Mouse (Mus musculus) hindbrain, embryonic 16.5 days (tissue): Measurements from ENCODE around the gene Brf1. TPM values are rescaled to one million over a fixed set of nuclear protein-coding genes. Genes with fewer than 3 reads are reported as not detected.

Experiments
- ATAC-seq: fragments of 200-750 bp; cut with Nextera tagmentation; 2 replicates; pipeline ENCODE4 v1.8.0; 2017; ENCODE audit warnings: moderate TSS enrichment, moderate library complexity
- H3K27ac ChIP-seq: fragments of 300-500 bp; sonication (generic); 2 replicates; pipeline ENCODE4 v1.5.1; 2014; ENCODE audit warnings: low read depth, mild to moderate bottlenecking, control low read depth, low read length, moderate library complexity
- H3K27me3 ChIP-seq: fragments of 300-500 bp; sonication (generic); replicated peaks from 2 replicates; pipeline ENCODE4 v1.6.1; 2014; ENCODE audit warnings: low read length; ENCODE audit not compliant: control insufficient read depth, insufficient read depth
- H3K36me3 ChIP-seq: fragments of 300-500 bp; sonication (generic); 2 replicates; pipeline ENCODE4 v1.6.1; 2014; ENCODE audit warnings: mild to moderate bottlenecking, low read length, moderate library complexity, mixed read lengths; ENCODE audit not compliant: control insufficient read depth, insufficient read depth
- H3K4me1 ChIP-seq: fragments of 300-500 bp; sonication (generic); 2 replicates; pipeline ENCODE4 v1.6.1; 2014; ENCODE audit warnings: low read depth, low read length; ENCODE audit not compliant: control insufficient read depth, insufficient read depth
- H3K4me2 ChIP-seq: fragments of 300-500 bp; sonication (generic); 2 replicates; pipeline ENCODE4 v1.6.1; 2014; ENCODE audit warnings: mild to moderate bottlenecking, low read length, control low read depth, moderate library complexity
- H3K4me3 ChIP-seq: fragments of 300-500 bp; sonication (generic); 2 replicates; pipeline ENCODE4 v1.5.1; 2014; ENCODE audit warnings: mild to moderate bottlenecking, low read length, control low read depth, moderate library complexity
- H3K9ac ChIP-seq: fragments of 300-500 bp; sonication (generic); 2 replicates; pipeline ENCODE4 v1.6.1; 2014; ENCODE audit warnings: low read depth, mild to moderate bottlenecking, control low read depth, low read length, moderate library complexity
- H3K9me3 ChIP-seq: fragments of 300-500 bp; sonication (generic); 2 replicates; pipeline ENCODE4 v1.6.1; 2014; ENCODE audit warnings: mild to moderate bottlenecking, low read length, moderate library complexity; ENCODE audit not compliant: control insufficient read depth
- WGBS: fragments of 180-500 bp; shearing (Covaris S2); extraction: QIAGEN DNeasy Blood & Tissue Kit; methylation state at CpG from one replicate; pipeline ENCODE4 v1.1.7; 2014; 5-methylcytosine and 5-hydroxymethylcytosine counted together
- polyA plus RNA-seq: library from polyadenylated mRNA; unstranded; fragments of >200 nt; fragmentation: Nextera tagmentation; extraction: Ambion mirVana; gene quantifications from 2 replicates; pipeline ENCODE4 v1.2.1, GENCODE M21; 2015

Gene Brf1
- polyA plus RNA-seq, 1 experiment from 2014 or later, result 40.5 TPM

DNA sequence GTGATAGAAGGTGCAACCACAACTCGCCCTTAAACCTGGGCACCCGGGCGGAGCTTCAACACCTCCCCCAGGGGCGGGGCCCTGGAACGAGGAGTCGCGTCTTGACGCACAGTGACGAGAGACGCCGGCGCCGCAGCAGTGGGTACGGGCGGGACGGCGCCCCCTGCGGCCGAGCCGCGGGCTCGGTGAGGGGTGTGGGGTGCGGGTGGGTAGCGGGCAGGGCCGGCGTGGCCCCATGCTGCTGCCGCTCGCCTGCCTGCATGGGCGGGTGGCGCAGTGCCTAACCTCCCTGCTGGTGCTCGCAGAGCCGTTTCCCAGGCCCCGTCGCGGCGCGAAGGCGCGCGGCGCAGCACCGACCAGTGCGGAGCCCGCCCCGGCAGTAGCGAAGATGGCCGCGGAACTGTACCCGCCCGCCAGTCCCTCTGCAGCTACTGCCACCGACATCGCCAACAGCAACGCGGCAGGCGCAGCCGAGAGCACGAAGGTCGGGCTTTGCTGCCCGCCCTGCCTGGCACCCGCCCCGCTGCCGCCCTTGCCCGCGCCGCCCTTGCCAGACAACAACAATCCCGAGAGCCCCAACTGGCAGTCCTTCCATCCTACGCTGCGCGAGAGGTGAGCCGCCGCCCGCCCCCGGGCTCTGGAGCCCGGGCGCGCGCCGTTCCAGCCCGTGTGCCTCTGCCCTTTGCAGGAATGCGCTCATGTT lies 24.0 kb downstream of the Brf1 start, which contains the start of gene Btbd6:
Btbd6 (plus strand) TSS at position 112 of the 703 bp plus-strand sequence.
- WGBS, result under 1% methylated on average over 71 of the region's 80 CpGs
- Histone ChIP-seq H3K27me3 (no peaks in the 10 kb centered on the region), H3K36me3 (peaks cover 36% of the 10 kb centered on the region), H3K4me2 (peak within 1 kb of the TSS; percentile 89), H3K4me1 (peaks cover 14% of the 10 kb centered on the region), H3K9ac (peak within 1 kb of the TSS; percentile 91), H3K27ac (peak within 1 kb of the TSS; percentile 98), H3K4me3 (peak within 1 kb of the TSS; percentile 73), H3K9me3 (no peaks in the 10 kb centered on the region)
- peak; percentile 96 for ATAC-seq

DNA sequence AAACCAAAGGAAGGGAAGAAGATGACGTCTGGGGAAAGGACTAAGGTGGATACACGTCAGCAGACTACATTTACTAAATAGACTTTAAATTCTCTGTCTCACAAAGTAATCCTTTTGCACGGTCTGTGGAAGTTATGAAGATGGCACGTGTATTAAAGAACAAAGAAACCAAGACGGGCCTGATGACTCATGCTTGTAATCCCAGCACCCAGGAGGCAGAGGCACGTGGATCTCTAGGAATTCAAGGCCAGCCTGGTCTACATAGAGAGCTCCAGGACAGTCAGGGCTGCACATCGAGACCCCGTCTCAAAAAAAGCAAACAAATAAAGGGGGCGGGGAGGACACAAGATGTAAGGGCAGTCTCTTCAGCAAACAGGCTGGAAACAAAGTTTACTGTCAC lies 25.8 kb downstream of the Brf1 start:
- no peak overlapping the region for H3K4me3 ChIP-seq
- H3K4me1 ChIP-seq, result peaks cover 14% of the 10 kb centered on the region
- ATAC-seq, result no peak
- H3K9me3 ChIP-seq, result no peaks in the 10 kb centered on the region
- no peak overlapping the region for H3K9ac ChIP-seq
- H3K27ac ChIP-seq, result no peak overlapping the region
- no peaks in the 10 kb centered on the region for H3K27me3 ChIP-seq
- no peak overlapping the region for H3K4me2 ChIP-seq
- peaks cover 34% of the 10 kb centered on the region for H3K36me3 ChIP-seq
- 87% methylated on average over 9 of the region's 9 CpGs for WGBS

DNA sequence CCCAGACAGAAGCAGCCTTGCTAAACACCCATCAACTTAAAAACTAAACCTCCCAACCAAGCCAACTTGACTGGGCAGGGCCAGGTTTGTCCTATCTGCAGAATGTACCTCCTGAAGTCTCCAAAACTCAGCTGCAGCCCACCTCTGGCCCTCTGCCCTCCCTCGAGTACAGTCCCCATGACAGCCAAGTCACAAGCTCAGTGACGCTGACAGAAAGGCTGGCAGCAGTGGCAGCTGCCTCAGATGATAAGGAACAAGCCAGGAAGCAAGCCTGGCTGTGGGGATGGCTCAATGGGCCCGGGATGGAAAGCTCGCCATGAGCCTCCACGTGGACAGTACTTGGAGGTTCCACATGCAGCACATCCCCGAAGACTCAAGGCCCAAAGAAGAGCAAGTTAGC lies 30.9 kb downstream of the Brf1 start:
- H3K9ac ChIP-seq, result no peak overlapping the region
- no peaks in the 10 kb centered on the region for H3K27me3 ChIP-seq
- ATAC-seq, result no peak
- no peaks in the 10 kb centered on the region for H3K9me3 ChIP-seq
- no peak overlapping the region for H3K4me3 ChIP-seq
- H3K27ac ChIP-seq, result no peak overlapping the region
- WGBS, result 88% methylated on average over 6 of the region's 6 CpGs
- no peaks in the 10 kb centered on the region for H3K4me1 ChIP-seq
- no peak overlapping the region for H3K4me2 ChIP-seq
- H3K36me3 ChIP-seq, result peaks cover 60% of the 10 kb centered on the region

DNA sequence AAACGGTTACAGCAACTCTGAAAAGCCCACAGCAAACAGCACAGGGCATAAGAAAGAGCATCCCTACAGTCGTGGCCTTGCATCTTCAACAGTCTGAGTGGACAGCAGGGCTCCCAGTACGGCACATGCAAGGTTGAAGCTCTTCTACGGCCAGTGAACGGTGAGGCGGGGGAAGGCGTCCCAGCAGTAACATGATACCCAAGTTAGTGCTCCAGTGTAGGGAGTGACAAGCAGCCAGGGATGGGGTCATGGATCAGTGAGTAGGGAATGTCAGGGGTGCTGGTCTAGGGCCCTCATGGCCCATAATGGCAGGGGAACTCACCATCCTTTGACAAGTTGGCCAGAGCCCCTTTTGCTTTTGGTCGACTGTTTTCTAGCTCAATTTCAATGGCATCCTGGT lies 31.6 kb downstream of the Brf1 start:
- Histone ChIP-seq H3K4me1 (no peaks in the 10 kb centered on the region), H3K4me2 (no peak overlapping the region), H3K36me3 (peaks cover 64% of the 10 kb centered on the region), H3K27ac (no peak overlapping the region), H3K27me3 (no peaks in the 10 kb centered on the region), H3K9ac (no peak overlapping the region), H3K4me3 (no peak overlapping the region), H3K9me3 (no peaks in the 10 kb centered on the region)
- no peak for ATAC-seq
- 74% methylated on average over 8 of the region's 8 CpGs for WGBS

DNA sequence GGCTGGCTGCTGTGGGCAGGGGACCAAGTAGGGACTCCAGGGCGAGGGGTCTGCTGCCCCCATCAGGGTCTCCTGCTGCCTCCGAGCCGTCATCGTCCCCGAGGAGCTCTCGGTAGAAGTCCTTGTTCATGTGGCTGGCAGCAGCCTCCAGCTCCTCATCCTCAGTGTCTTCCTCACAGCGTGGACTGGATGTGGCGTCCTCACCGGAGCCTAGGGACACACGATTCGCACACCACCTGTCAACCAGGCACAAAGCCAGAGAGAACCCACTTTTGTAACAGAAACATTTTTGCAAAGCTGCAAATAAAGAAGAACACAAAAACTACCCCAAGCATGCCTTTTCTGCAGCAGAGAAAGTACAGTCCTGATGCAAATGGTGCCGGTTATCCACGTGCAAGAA lies 34.7 kb downstream of the Brf1 start:
- Histone ChIP-seq H3K9ac (no peak overlapping the region), H3K9me3 (no peaks in the 10 kb centered on the region), H3K27ac (no peak overlapping the region), H3K4me3 (no peak overlapping the region), H3K4me1 (0 out of 2 replicates have a peak, but pooled peaks cover 2% of the 10 kb centered on the region), H3K4me2 (no peak overlapping the region), H3K27me3 (no peaks in the 10 kb centered on the region), H3K36me3 (peaks cover 71% of the 10 kb centered on the region)
- 88% methylated on average over 13 of the region's 13 CpGs for WGBS
- no peak for ATAC-seq

DNA sequence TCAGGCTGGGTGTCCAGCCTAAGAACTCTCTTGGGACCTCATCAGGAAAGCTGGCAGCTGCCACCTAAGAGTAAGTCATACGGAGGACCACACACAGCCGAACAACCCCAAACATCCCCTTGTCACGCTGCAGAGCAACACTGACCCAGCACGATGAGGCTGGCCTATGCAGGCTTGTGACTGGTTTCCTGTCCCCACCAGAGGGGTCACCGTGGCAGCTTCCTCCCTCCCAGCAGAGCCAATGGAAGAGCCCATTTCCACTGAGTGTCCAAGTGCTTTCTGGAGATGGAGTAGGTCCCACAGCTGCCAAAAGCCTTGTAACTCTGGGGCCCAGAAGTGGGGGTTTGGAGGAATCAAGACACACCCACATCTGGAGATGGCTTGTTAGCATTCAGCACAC lies 38.6 kb downstream of the Brf1 start:
- 71% methylated on average over 5 of the region's 5 CpGs for WGBS
- Histone ChIP-seq H3K9me3 (no peaks in the 10 kb centered on the region), H3K4me1 (0 out of 2 replicates have a peak, but pooled peaks cover 2% of the 10 kb centered on the region), H3K4me3 (no peak overlapping the region), H3K4me2 (no peak overlapping the region), H3K36me3 (peaks cover 53% of the 10 kb centered on the region), H3K9ac (no peak overlapping the region), H3K27me3 (no peaks in the 10 kb centered on the region), H3K27ac (no peak overlapping the region; the same call in 1 of the 2 replicates)
- ATAC-seq, result no peak

DNA sequence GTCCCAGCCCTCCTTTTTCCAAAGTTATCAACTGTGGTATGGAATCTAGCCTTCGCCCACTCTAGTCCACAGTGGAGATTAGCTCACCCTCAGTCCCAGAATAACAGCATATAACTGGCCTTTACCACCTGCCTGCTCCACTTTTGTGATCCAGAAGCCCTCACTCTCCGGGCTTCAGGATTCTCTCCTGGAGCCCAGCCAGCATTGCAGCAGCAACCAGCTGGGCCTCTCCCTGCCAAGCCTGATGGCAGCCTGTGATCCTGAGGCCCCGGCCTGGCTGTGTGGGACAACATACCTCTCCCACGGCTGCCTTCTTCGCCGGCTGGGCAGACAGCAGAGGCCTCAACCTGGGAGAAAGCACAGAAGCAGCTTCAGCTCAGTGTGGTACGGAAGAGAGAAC lies 39.1 kb downstream of the Brf1 start:
- no peaks in the 10 kb centered on the region for H3K9me3 ChIP-seq
- no peaks in the 10 kb centered on the region for H3K27me3 ChIP-seq
- H3K4me1 ChIP-seq, result 0 out of 2 replicates have a peak, but pooled peaks cover 2% of the 10 kb centered on the region
- ATAC-seq, result no peak
- H3K9ac ChIP-seq, result no peak overlapping the region
- H3K4me2 ChIP-seq, result no peak overlapping the region
- WGBS, result 65% methylated on average over 7 of the region's 7 CpGs
- no peak overlapping the region for H3K4me3 ChIP-seq
- H3K36me3 ChIP-seq, result peaks cover 51% of the 10 kb centered on the region
- no peak overlapping the region; the same call in 1 of the 2 replicates for H3K27ac ChIP-seq

DNA sequence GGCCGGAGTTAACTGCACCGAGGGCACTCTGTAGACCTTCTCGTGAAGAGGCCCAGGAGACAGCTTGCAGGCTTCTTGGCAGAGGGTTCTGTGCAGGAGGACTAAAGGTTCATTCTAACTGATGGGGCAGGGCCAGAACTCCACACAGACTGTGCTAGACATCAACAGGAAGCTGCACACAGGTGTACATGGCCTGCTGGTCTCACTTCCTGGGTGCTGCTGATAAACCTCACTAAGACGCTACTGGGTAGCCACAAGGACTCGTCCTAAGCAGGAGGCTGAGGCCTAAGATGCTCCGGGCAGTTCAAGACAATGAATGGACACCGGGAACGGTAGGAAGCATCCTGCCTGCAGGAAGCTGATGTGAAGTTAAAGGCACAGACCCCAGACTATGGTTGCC lies 41.1 kb downstream of the Brf1 start:
- Histone ChIP-seq H3K36me3 (peaks cover 36% of the 10 kb centered on the region), H3K4me2 (no peak overlapping the region), H3K27me3 (no peaks in the 10 kb centered on the region), H3K4me1 (0 out of 2 replicates have a peak, but pooled peaks cover 2% of the 10 kb centered on the region), H3K9ac (no peak overlapping the region), H3K4me3 (no peak overlapping the region), H3K27ac (no peak overlapping the region), H3K9me3 (no peaks in the 10 kb centered on the region)
- ATAC-seq, result no peak
- WGBS, result 84% methylated on average over 8 of the region's 8 CpGs

DNA sequence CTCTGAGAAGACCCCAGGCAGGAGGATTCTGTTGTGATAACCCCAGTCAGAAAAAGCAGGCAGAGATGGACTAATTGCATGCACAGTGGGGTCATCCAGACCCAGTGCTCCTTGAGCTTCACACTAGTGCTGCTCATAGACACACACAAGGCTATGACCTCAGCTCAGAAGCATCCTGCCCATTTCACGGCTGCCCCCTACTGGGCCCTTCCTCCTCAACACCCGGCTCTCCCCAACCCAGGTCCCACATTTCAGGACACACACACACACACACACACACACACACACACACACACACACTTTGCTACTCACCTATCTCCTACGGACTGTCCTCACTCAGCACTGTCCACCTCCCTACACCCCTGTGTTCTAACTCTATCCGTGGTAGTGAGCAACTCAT lies 42.2 kb downstream of the Brf1 start:
- H3K27ac ChIP-seq, result no peak overlapping the region
- no peak for ATAC-seq

More for the DNA sequence above, 42.2 kb downstream of the Brf1 start:
- H3K27me3 ChIP-seq, result no peaks in the 10 kb centered on the region
- 0 out of 2 replicates have a peak, but pooled peaks cover 2% of the 10 kb centered on the region for H3K4me1 ChIP-seq
- H3K9me3 ChIP-seq, result no peaks in the 10 kb centered on the region
- peaks cover 26% of the 10 kb centered on the region for H3K36me3 ChIP-seq
- WGBS, result 42% methylated on average over 4 of the region's 4 CpGs
- no peak overlapping the region for H3K4me2 ChIP-seq
- H3K4me3 ChIP-seq, result no peak overlapping the region
- no peak overlapping the region for H3K9ac ChIP-seq
